Mouse (Mus musculus): ENCODE measurements at regions not wholly inside any gene's neighbourhood (a gene's known extent, or its start where the extent isn't known, plus 50 kb on each side); places are given as distances from the start of the nearest gene placed in this dataset.
"Not testable (repeated sequence)": the region's sequence is repeated elsewhere in the genome, so short reads cannot be mapped to it uniquely, and the experiment has no call there.

DNA sequence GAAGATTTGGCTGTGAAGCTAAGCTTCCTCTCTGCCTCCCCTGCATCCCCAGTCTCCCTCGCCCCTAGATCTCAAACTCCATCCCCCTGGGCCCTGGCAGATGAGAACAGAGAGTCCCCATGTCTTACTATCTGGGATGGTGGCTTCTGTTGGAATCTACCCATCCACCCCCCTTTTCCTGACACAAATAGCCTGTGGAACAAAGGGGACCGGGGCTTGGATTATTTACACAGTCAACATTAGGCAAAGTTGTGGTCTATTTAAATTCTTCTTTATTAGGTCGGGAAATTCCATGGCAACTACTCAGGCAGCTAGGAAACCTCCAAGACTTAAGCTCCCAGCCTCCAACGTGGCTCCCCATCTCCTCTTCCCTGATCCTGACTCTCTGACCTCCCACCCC lies 279.9 kb downstream of the Cyp26b1 start:
- DNase-seq = no peak

- no peak for DNase-seq
These were observed 283.0 kb downstream of the Cyp26b1 start for GRCm38 (mm10) chr6:84310635-84311241.

- DNase-seq = no peak
These were observed 286.2 kb downstream of the Cyp26b1 start for GRCm38 (mm10) chr6:84307556-84307955.

DNA sequence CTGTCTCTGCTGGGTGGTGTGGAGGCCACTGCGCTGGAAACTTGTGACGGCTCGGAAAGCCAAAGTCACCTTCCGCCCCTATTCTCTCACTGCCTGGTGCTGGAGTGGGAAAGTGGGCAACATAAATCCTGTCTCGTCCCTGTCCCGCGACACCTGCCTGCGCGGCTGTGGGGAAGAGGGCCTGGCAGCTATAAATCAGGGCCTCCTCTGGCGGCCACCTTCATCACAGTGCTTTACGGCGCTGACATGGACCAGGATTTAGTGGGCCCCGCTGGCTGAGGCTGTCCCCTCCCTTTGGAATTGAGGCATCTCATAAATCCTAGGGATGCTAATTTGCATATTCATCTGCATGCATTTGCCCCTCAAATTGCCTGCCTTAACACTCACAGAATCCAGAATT lies 287.1 kb downstream of the Cyp26b1 start:
- DNase-seq = no peak

DNA sequence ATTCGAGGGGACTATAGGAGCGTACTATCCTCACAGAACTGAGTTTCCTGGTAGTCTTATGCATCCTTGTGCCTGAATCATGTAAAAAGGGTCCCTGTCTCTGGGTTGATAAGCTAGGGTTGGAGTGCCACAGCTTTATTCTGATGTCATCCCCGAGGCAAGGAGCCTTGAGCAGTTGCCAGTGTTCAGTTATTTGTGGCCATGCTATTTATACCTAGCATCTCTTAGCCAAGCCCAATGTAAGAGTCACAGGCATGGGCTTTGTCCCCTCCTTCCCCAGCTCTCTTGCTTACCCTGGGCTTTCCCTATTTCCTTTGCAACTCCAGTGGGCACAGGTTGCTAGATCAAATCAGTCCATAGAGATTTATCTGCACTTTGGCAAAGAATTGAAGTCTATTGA lies 288.6 kb downstream of the Cyp26b1 start:
- no peak for DNase-seq

DNA sequence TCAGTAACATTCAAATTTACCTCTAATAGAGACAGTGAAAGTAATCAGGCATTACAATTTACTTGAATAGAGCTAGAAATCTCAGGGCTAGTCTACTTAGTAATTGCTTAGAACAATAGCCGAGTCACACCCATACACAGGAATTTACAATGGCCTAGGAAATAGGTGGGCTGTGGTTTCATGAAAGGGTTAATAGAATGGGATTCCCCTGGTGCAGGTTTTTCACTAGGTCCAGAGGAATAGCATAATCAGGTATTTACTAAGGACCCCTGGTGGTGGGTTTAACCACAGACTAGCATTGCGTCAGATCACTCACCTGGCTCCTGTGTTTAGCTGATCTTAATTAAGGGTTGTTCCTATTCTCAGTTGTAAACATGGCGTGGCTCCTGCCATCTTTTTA lies 290.8 kb downstream of the Cyp26b1 start:
- DNase-seq = not testable (repeated sequence)

GRCm38 (mm10) chr6:84299936-84300335 lies 291.5 kb downstream of the Dysf start:
- no peak for DNase-seq

DNA sequence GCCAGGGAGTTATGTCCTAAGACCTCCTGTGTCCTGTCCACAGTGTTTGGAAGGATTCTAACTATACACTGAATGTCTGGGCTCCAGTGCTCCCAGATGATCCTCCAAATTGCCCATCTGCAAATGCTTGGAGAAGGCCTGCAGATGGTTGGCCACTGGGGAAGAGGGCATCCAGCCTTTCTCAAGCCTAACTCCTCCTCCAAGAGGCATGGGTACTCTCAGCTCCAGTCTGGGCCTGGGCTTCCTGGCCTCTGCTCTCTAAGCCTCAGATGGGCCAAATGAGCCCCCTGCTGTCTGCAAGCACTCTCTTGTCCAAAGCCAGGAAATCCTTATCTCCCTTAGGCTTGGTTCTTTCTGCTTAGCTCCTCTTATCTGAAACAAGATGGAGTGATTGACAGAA lies 290.8 kb downstream of the Dysf start:
- no peak for DNase-seq

GRCm38 (mm10) chr6:84273907-84274306 lies 265.5 kb downstream of the Dysf start:
- not testable (repeated sequence) for DNase-seq

DNA sequence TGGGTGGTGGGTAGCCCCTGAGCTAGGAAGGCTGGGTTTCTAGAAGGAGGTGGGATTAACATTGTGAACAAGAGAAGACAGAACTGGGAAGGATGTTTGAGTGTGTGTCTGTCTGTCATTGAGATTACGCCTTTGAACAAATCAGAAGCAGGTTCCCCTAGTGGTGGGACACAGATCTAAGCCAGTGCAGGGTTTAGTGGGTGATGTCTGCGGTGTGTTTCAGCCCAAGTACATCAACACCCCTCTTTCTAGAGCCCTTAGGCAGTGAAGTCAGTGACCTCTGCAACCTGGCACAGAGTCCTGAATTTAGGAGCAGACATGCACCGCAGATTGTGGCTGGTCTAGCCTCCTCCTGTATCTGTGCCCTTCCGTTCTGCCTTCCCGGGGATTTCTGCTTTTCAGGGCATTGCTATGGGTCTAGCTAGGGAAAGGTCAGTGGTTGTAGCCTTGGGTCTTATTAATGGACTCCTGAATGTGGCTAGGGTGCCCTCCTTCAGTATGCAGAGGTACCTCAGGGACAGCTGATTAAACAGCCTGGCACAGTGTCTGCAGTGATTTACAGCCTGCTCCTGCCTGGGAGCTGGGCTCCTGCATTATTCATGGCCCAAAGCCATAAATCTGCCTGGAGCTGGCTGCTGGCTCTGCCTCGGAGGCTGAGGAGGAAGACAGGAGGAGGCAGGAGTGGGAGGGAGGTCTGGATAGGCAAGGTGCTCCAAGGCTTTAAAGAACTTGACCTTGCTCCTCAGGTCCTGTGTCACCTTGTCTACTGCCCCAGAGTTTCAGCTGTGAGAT lies 264.3 kb downstream of the Dysf start:
- DNase-seq = no peak

DNA sequence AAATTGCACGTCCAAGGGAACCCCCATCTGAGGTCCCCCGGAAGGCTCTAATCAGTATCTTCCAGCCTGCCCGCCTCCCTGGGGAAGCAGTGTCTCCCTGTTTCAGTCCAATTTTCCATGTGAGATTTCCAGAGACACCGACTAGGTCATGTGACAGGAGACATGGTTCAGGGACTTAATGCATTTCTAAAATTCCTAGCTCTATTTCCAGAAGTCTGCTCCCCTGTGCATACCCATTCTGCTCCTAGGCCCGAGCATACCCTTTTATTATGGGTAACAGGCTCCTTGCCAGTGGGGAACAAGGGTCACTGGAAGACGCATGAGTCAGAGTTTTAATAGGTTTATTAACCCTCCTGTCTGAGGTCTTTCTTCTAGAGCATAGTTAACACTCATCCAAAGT lies 263.6 kb downstream of the Dysf start:
- DNase-seq = no peak

DNA sequence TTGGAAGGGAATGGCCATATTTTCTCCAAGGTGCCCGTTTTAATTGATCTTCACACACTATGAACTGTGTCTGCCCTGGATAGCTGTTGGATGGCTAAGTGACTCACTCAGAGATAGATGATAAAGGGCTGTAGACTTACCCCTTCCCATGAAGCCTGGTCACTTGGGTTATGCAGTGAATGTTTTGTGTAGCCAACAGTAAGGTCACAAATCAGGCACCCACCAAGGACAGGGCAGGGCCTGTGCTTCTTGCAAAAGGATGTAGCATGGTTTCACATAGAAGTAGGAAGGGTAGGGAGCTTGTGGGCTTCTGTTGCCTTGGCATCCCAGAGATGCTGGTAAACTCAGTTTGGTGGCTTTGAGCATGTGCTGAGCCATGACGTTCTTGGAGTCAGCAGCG lies 263.1 kb downstream of the Dysf start:
- no peak for DNase-seq

DNA sequence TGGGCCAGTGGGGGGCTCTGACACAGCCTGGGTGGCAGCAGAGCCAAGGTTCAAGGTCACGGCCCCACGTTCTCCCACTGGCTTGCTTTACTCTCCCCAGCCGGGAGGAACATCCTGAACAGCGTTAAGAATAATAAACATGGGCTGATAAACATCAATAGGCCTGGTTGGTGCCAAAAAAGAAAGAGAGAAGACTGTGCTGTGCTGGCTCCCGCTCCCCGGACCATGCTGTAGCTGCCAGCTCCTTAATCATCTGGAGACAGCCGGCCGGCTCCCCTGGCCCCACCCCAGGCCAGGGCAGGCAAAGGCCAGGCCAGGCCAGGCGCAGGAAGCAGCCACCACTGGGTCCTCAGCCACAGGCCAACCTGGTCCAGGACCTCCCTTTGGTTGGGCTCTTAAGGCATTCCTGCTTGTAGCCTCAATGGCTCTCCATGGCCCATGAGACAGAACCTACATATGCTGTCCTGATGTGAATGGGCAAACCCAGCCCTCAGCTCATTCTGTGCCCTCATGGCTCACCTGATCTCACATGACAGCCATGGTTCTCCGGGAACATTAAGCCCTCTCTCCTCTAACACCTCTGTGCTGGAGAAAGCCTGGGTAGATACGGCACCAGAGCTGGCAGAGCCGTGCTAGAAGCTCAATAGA lies 262.3 kb downstream of the Dysf start:
- no peak for DNase-seq

DNA sequence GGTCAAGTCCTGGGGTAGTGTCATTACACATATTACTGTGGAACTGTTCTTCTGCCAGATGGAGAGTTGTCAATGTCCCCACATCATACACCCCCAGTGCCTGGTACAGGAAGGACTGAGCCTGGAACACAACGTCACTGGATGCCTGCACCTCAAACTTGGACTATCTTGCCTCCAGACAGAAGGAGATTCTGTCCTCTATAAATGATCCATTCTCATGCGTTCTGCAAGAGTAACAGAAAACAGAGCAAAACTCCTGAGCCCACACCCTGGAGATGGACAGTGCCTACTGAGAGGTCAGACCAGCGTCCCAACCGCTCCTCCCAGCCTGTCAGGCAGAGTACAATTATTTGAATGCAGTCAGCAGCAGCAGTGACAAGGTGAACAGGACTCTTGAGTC lies 261.1 kb downstream of the Dysf start:
- no peak for DNase-seq

DNA sequence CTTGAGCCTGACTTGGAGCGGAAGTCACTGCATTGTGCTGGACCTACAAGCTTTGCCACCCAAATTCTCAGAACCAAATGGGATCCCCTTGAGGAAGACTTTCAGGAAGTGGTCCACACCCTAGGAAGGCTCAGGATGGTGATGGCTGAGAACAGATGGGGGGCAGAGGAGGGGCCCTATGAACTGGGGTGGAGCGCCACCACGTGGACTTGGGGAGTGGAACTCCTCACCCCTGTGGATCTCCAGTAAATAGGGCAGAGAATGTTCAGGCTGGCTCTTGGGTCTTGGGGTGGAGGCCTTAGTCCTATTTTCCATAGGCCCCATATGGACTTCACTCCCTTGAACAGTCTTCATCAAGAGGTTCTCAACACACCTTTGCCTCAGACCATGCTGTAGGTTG lies 260.6 kb downstream of the Dysf start:
- peak; percentile 13 to 26 for DNase-seq

DNA sequence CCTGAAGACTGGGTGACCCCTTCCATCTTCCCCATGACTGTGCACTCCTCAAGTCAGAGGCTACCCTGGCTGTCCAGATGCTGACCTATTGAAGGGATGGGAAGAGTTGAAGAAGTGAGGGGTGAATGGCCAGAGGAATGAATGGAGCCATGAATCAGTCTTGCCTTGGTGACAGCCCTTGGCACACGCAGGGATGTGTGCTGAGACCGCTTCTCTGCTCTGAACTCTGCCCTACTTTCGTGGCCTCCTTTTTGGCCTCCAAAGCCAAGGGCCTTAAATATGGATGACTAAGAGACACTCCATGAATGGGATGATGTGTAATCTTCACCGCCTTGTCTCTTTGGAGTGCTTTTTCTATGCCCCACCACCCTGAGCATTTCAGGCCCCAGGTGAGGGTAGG lies 259.7 kb downstream of the Dysf start:
- DNase-seq = no peak

DNA sequence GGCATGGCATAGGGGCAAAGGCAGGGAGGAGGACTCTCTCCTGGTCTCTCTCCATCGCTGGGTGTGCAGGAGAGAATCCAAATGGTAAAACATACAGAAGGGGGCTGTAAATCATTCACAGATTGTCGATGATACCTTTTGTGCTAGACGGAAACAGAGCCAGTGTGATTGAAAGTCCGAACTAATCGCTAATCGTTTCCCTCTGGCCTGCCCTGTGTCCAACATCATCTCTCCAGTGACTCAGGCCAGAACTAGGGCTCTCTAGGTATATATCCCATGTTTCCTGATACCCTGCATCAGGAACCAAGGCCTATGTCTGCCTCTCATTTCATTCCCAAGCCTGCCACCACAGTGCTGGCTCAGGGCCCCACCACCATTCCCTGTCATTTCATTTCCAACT lies 259.1 kb downstream of the Dysf start:
- no peak for DNase-seq

DNA sequence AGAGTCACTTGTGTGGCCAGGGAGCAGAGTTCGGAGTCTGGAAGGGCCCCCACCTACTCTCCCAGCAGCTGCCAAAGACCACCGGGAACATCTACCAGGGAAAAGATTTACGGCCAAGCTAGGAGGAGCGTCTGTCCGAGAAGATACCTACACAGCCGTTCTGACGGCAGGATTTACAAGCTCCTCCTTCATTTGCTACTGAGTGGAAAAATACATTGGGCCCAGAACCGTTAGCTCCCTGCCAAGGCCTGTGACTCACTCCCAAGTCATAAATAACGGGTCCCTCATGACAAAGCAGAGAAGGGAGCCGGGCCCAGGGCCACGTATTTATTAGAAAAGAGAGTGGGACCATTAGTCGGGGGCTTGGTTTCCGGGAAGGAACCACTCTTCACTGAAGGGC lies 258.3 kb downstream of the Dysf start:
- DNase-seq = no peak

DNA sequence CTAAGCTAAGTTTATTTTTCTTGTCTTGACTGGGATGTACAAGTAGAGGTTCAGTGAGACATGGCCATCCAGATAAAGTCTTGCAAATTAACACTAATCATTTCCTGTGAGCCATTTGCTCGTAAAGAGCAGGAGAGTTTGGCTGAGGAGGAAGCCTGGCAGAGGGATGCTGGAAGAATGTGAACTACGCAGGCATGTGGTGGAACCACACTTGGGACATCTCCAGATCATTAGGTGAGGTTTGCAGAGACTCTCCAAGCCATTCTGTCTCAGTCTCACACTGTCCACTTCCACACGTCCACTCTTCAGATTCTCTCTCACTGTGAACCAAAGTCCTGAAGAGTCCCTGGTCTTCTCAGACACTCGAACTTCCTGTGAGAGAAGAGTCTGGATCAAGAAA lies 256.3 kb downstream of the Dysf start:
- no peak for DNase-seq

- DNase-seq = no peak
These were observed 255.3 kb downstream of the Dysf start for GRCm38 (mm10) chr6:84263686-84264085.

DNA sequence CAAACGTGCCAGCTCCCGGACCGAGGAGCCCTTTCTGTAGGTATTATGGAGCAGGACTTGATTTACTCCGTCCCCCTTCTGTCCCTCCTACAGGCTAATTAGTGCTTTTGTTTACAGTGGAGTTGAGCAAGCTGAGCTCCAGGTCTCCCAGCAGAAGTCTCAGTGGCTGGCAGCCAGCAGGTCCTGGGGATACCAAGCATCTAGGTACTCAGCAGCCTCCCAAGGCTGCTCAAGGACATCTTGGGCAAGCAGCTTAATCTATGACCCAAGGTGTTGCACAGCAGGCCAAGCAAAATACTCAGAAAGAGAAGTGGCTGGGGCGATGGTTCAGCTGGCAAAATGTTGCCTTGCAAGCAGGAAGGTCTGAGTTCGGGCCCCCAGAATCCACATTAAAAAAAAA lies 254.4 kb downstream of the Dysf start:
- no peak for DNase-seq

GRCm38 (mm10) chr6:84261483-84261882 lies 253.1 kb downstream of the Dysf start:
- DNase-seq = no peak

Data from thymus, postnatal 36 days (tissue).